ENCODE assay signal across 24 mouse cellular contexts in the genomic region with DNA sequence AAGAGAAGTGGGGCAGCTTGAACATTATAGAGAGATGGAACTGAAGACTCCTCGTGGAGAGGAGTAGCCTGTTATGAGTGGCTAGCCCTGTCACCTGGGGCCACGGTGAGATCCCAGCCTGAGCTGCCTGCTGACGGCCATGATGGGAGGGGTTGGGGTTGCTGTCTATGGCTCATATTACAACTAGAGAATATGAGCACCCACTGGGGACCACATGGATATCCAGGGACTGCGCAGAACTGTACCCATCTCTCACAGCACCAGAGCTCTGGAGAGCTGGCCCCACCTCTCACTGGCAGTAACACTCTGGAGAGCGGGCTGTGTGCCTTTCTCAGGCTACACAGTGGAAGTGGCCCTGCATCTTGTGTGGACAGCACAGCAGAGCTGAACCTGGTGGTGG.
DNase-seq lines count a peak whose midpoint lies in the region; ATAC-seq lines count a peak whose summit lies in the region.
"Had no signal": no experiment of that assay in that cellular context is flagged by ENCODE, and none has a peak within 500 bp of the region (broad histone marks: within the 10 kb centered on the region; RNA-seq: fewer than 3 reads in every experiment).

No protein-coding gene starts in this region.

- no peaks in the 10 kb centered on the region; the same call in 1 of the 2 replicates for H3K4me1 ChIP-seq in embryonic facial prominence, embryonic 11.5 days (ENCODE audit: control insufficient read depth, insufficient read depth, low read length)
- H3K4me1 ChIP-seq in embryonic facial prominence, embryonic 10.5 days: no peaks in the 10 kb centered on the region; the same call in 1 of the 2 replicates
- peaks cover 15% of the 10 kb centered on the region for H3K4me1 ChIP-seq in hindbrain, embryonic 15.5 days (replicated peaks)
- peaks cover 9% of the 10 kb centered on the region; the same call in 1 of the 2 replicates for H3K4me1 ChIP-seq in hindbrain, embryonic 13.5 days (replicated peaks)
- peaks cover 14% of the 10 kb centered on the region for H3K4me1 ChIP-seq in embryonic facial prominence, embryonic 13.5 days
- H3K4me1 ChIP-seq in embryonic facial prominence, embryonic 14.5 days (ENCODE audit: control insufficient read depth, insufficient read depth, low read length): no peaks in the 10 kb centered on the region
- H3K4me1 ChIP-seq: forebrain, embryonic 12.5 days; forebrain, embryonic 15.5 days had no signal

- H3K9me3 ChIP-seq in embryonic facial prominence, embryonic 11.5 days (replicated peaks; ENCODE audit: control insufficient read depth, low read length): no peaks in the 10 kb centered on the region
- H3K9me3 ChIP-seq in embryonic facial prominence, embryonic 10.5 days: no peaks in the 10 kb centered on the region
- H3K9me3 ChIP-seq in hindbrain, embryonic 15.5 days: no peaks in the 10 kb centered on the region
- H3K9me3 ChIP-seq in hindbrain, embryonic 13.5 days: no peaks in the 10 kb centered on the region
- no peaks in the 10 kb centered on the region for H3K9me3 ChIP-seq in embryonic facial prominence, embryonic 13.5 days
- no peaks in the 10 kb centered on the region for H3K9me3 ChIP-seq in embryonic facial prominence, embryonic 14.5 days (ENCODE audit: control insufficient read depth, low read length)
- H3K9me3 ChIP-seq: forebrain, embryonic 12.5 days; forebrain, embryonic 15.5 days; heart, embryonic 10.5 days; hindbrain, embryonic 10.5 days had no signal

- no peaks in the 10 kb centered on the region for H3K27me3 ChIP-seq in embryonic facial prominence, embryonic 11.5 days (ENCODE audit: control insufficient read depth, insufficient read depth, low read length)
- H3K27me3 ChIP-seq in embryonic facial prominence, embryonic 10.5 days (replicated peaks; ENCODE audit: low read depth, poor library complexity, severe bottlenecking): no peaks in the 10 kb centered on the region
- H3K27me3 ChIP-seq in hindbrain, embryonic 15.5 days: no peaks in the 10 kb centered on the region
- H3K27me3 ChIP-seq in hindbrain, embryonic 13.5 days: no peaks in the 10 kb centered on the region
- H3K27me3 ChIP-seq in embryonic facial prominence, embryonic 13.5 days: no peaks in the 10 kb centered on the region
- no peaks in the 10 kb centered on the region for H3K27me3 ChIP-seq in embryonic facial prominence, embryonic 14.5 days (replicated peaks; ENCODE audit: control insufficient read depth, insufficient read depth, low read length)
- H3K27me3 ChIP-seq: forebrain, embryonic 15.5 days had no signal

- H3K9ac ChIP-seq in embryonic facial prominence, embryonic 11.5 days (replicated peaks; ENCODE audit: low read length): no peak overlapping the region
- no peak overlapping the region for H3K9ac ChIP-seq in hindbrain, embryonic 15.5 days
- no peak overlapping the region for H3K9ac ChIP-seq in hindbrain, embryonic 13.5 days
- no peak overlapping the region for H3K9ac ChIP-seq in embryonic facial prominence, embryonic 13.5 days
- H3K9ac ChIP-seq in embryonic facial prominence, embryonic 14.5 days (ENCODE audit: low read depth, low read length): no peak overlapping the region
- H3K9ac ChIP-seq: forebrain, embryonic 12.5 days; forebrain, embryonic 15.5 days; hindbrain, embryonic 14.5 days had no signal

- no peaks in the 10 kb centered on the region for H3K36me3 ChIP-seq in embryonic facial prominence, embryonic 11.5 days (replicated peaks; ENCODE audit: control insufficient read depth, insufficient read depth, low read depth, low read length)
- H3K36me3 ChIP-seq in embryonic facial prominence, embryonic 10.5 days (replicated peaks): 0 out of 2 replicates have a peak, but pooled peaks cover 5% of the 10 kb centered on the region
- peaks cover 6% of the 10 kb centered on the region; the same call in 1 of the 2 replicates for H3K36me3 ChIP-seq in hindbrain, embryonic 15.5 days
- H3K36me3 ChIP-seq in hindbrain, embryonic 13.5 days: peaks cover 15% of the 10 kb centered on the region
- peaks cover 12% of the 10 kb centered on the region; the same call in 1 of the 2 replicates for H3K36me3 ChIP-seq in embryonic facial prominence, embryonic 13.5 days
- H3K36me3 ChIP-seq in embryonic facial prominence, embryonic 14.5 days (ENCODE audit: control insufficient read depth, insufficient read depth, low read length): 0 out of 2 replicates have a peak, but pooled peaks cover 5% of the 10 kb centered on the region
- H3K36me3 ChIP-seq: forebrain, embryonic 12.5 days; forebrain, embryonic 15.5 days had no signal

- no peak overlapping the region for H3K4me2 ChIP-seq in embryonic facial prominence, embryonic 11.5 days (ENCODE audit: low read depth, low read length)
- no peak overlapping the region for H3K4me2 ChIP-seq in hindbrain, embryonic 15.5 days
- H3K4me2 ChIP-seq in hindbrain, embryonic 13.5 days: no peak overlapping the region
- no peak overlapping the region for H3K4me2 ChIP-seq in embryonic facial prominence, embryonic 13.5 days
- H3K4me2 ChIP-seq in embryonic facial prominence, embryonic 14.5 days (ENCODE audit: low read depth, low read length): no peak overlapping the region
- H3K4me2 ChIP-seq: forebrain, embryonic 12.5 days; forebrain, embryonic 15.5 days; hindbrain, embryonic 14.5 days had no signal

- ATAC-seq in embryonic facial prominence, embryonic 11.5 days (replicated peaks; ENCODE audit: insufficient number of reproducible peaks, low FRiP score, low TSS enrichment, low read depth): peak; percentile 32; the same call in 1 of the 2 replicates
- peak; percentile 5; the same call in 1 of the 2 replicates for ATAC-seq in hindbrain, embryonic 15.5 days (ENCODE audit: low FRiP score, low read depth)
- no peak for ATAC-seq in hindbrain, embryonic 13.5 days (ENCODE audit: low FRiP score)
- ATAC-seq in embryonic facial prominence, embryonic 13.5 days (ENCODE audit: insufficient number of reproducible peaks, insufficient read depth, low FRiP score, low TSS enrichment, low read depth): peak; percentile 37; the same call in 1 of the 2 replicates
- ATAC-seq in embryonic facial prominence, embryonic 14.5 days (ENCODE audit: low read depth): peak; percentile 74; the same call in 1 of the 2 replicates
- ATAC-seq: CD4-positive, CD25-positive, alpha-beta regulatory T cell, adult 4 months; forebrain, embryonic 15.5 days; intestine, postnatal 0 days had no signal

- no peak overlapping the region for H3K27ac ChIP-seq in embryonic facial prominence, embryonic 11.5 days (replicated peaks; ENCODE audit: low read depth, low read length)
- H3K27ac ChIP-seq in embryonic facial prominence, embryonic 10.5 days (replicated peaks): no peak overlapping the region
- no peak overlapping the region for H3K27ac ChIP-seq in hindbrain, embryonic 15.5 days (replicated peaks)
- no peak overlapping the region for H3K27ac ChIP-seq in hindbrain, embryonic 13.5 days
- no peak overlapping the region for H3K27ac ChIP-seq in embryonic facial prominence, embryonic 13.5 days
- no peak overlapping the region for H3K27ac ChIP-seq in embryonic facial prominence, embryonic 14.5 days (replicated peaks; ENCODE audit: low read depth, low read length)
- H3K27ac ChIP-seq: forebrain, embryonic 12.5 days; forebrain, embryonic 15.5 days; hindbrain, embryonic 10.5 days; hindbrain, embryonic 14.5 days had no signal

- H3K4me3 ChIP-seq in embryonic facial prominence, embryonic 11.5 days (ENCODE audit: low read depth, low read length): no peak overlapping the region
- no peak overlapping the region for H3K4me3 ChIP-seq in embryonic facial prominence, embryonic 10.5 days
- H3K4me3 ChIP-seq in hindbrain, embryonic 15.5 days: no peak overlapping the region
- H3K4me3 ChIP-seq in hindbrain, embryonic 13.5 days: no peak overlapping the region
- no peak overlapping the region for H3K4me3 ChIP-seq in embryonic facial prominence, embryonic 13.5 days
- no peak overlapping the region for H3K4me3 ChIP-seq in embryonic facial prominence, embryonic 14.5 days (ENCODE audit: low read depth, low read length)
- H3K4me3 ChIP-seq: erythroblast, embryonic 14.5 days; forebrain, embryonic 12.5 days; forebrain, embryonic 15.5 days; heart, embryonic 10.5 days; hindbrain, embryonic 10.5 days had no signal

- WGBS in embryonic facial prominence, embryonic 11.5 days: 69% methylated on average over 5 of the region's 5 CpGs
- WGBS in embryonic facial prominence, embryonic 10.5 days: 77% methylated on average over 5 of the region's 5 CpGs
- 93% methylated on average over 5 of the region's 5 CpGs for WGBS in hindbrain, embryonic 15.5 days
- 87% methylated on average over 5 of the region's 5 CpGs for WGBS in hindbrain, embryonic 13.5 days
- 73% methylated on average over 5 of the region's 5 CpGs for WGBS in embryonic facial prominence, embryonic 13.5 days
- 67% methylated on average over 5 of the region's 5 CpGs for WGBS in embryonic facial prominence, embryonic 14.5 days

- no peak for DNase-seq in embryonic facial prominence, embryonic 11.5 days (ENCODE audit: low spot score)
- DNase-seq in embryonic facial prominence, embryonic 10.5 days (ENCODE audit: low spot score): no peak
- DNase-seq in embryonic facial prominence, embryonic 14.5 days (ENCODE audit: low spot score): no peak
- DNase-seq in gastrocnemius, adult 8-10 months (ENCODE audit: low spot score in 2 of 2): no peak
- no peak for DNase-seq in adrenal gland, postnatal 10 days
- DNase-seq: adrenal gland, adult 2 months; adrenal gland, postnatal 25 days; cerebellum, adult 18-20 months; cerebellum, postnatal 10 days; gastrocnemius, postnatal 14 days; heart, adult 18-20 months; heart, postnatal 36 days; kidney, adult 2 months had no signal
